Mouse (Mus musculus) kidney, adult 2 months (tissue): ENCODE data around the gene Ccl28.

Source experiments
- CTCF ChIP-seq: fragments of 200-500 bp; conservative IDR thresholded peaks from 2 replicates; pipeline ENCODE4 v1.5.1; 2011; ENCODE audit warnings: low read depth, mild to moderate bottlenecking, control low read depth, low read length, moderate library complexity, mixed read lengths; ENCODE audit not compliant: insufficient read depth, insufficient read length
- POLR2A ChIP-seq: fragments of 200-500 bp; IDR thresholded peaks from one replicate; pipeline ENCODE4 v1.6.1; 2011; ENCODE audit warnings: low read depth, low read length, control low read depth

- TF ChIP-seq POLR2A (no peak), CTCF (no peak)
Observed at GRCm38 (mm10) chr13:119695676-119696075, 72.1 kb downstream of the Ccl28 start.
